9 mouse cellular contexts compared by ENCODE assay signal in genomic region chr3:21524426-21524937, GRCm38 (mm10).
DNase-seq lines count a peak whose midpoint lies in the region; ATAC-seq and TF ChIP-seq lines count a peak whose summit lies in the region.
"Had no signal": no experiment of that assay in that cellular context is flagged by ENCODE, and none has a peak within 500 bp of the region (broad histone marks: within the 10 kb centered on the region; RNA-seq: fewer than 3 reads in every experiment).

No protein-coding gene starts in this region.

- H3K4me2 ChIP-seq in forebrain, embryonic 12.5 days: no peak overlapping the region
- H3K4me2 ChIP-seq in heart, embryonic 16.5 days (ENCODE audit: low read depth, low read length): no peak overlapping the region
- no peak overlapping the region for H3K4me2 ChIP-seq in midbrain, embryonic 11.5 days

- H3K4me3 ChIP-seq in forebrain, embryonic 12.5 days (replicated peaks): no peak overlapping the region
- H3K4me3 ChIP-seq in heart, embryonic 16.5 days (ENCODE audit: low read length): no peak overlapping the region
- H3K4me3 ChIP-seq in midbrain, embryonic 11.5 days (ENCODE audit: low read depth, low read length): no peak overlapping the region
- H3K4me3 ChIP-seq in cerebellum, adult 2 months (replicated peaks; ENCODE audit: insufficient read depth, low read depth, low read length): no peak overlapping the region

- no peak overlapping the region for H3K9ac ChIP-seq in forebrain, embryonic 12.5 days
- H3K9ac ChIP-seq in heart, embryonic 16.5 days (ENCODE audit: low read length): no peak overlapping the region
- no peak overlapping the region for H3K9ac ChIP-seq in midbrain, embryonic 11.5 days (ENCODE audit: low read length)

- no peak for TF ChIP-seq CTCF in cerebellum, adult 2 months (IDR thresholded peaks at IDR 0.05; ENCODE audit: borderline replicate concordance, insufficient read depth, low read depth, low read length)

- ATAC-seq in forebrain, embryonic 12.5 days (ENCODE audit: low FRiP score): peak; percentile 33; the same call in 1 of the 2 replicates
- peak; percentile 45; the same call in 1 of the 2 replicates for ATAC-seq in heart, embryonic 16.5 days (replicated peaks; ENCODE audit: extremely low read depth, insufficient read depth, low FRiP score)
- ATAC-seq in midbrain, embryonic 11.5 days (ENCODE audit: low FRiP score): peak; percentile 80

- H3K4me1 ChIP-seq in forebrain, embryonic 12.5 days: peaks cover 9% of the 10 kb centered on the region; the same call in 1 of the 2 replicates
- no peaks in the 10 kb centered on the region for H3K4me1 ChIP-seq in heart, embryonic 16.5 days (ENCODE audit: control insufficient read depth, insufficient read depth, low read length)
- peaks cover 8% of the 10 kb centered on the region for H3K4me1 ChIP-seq in midbrain, embryonic 11.5 days (ENCODE audit: control insufficient read depth, insufficient read depth, low read length)
- H3K4me1 ChIP-seq in cerebellum, adult 2 months (ENCODE audit: control insufficient read depth, insufficient read depth, low read length): no peaks in the 10 kb centered on the region

- H3K27ac ChIP-seq in forebrain, embryonic 12.5 days: peak overlapping the region; percentile 3; the same call in 1 of the 2 replicates
- no peak overlapping the region for H3K27ac ChIP-seq in heart, embryonic 16.5 days (ENCODE audit: low read length)
- H3K27ac ChIP-seq in midbrain, embryonic 11.5 days (ENCODE audit: low read depth, low read length): peak overlapping the region; percentile 6
- H3K27ac ChIP-seq in cerebellum, adult 2 months (ENCODE audit: insufficient read depth, low read length): no peak overlapping the region

- TF ChIP-seq POLR2A in cerebellum, adult 2 months (IDR thresholded peaks at IDR 0.05; ENCODE audit: borderline replicate concordance, insufficient read depth, low read length): no peak

- whole genome bisulfite sequencing in forebrain, embryonic 12.5 days: 39% methylated on average over 1 of the region's 1 CpGs
- WGBS in heart, embryonic 16.5 days: 41% methylated on average over 1 of the region's 1 CpGs
- 22% methylated on average over 1 of the region's 1 CpGs for WGBS in midbrain, embryonic 11.5 days
- 7% methylated on average over 1 of the region's 1 CpGs for WGBS in cerebellum, adult 2 months

- H3K9me3 ChIP-seq in forebrain, embryonic 12.5 days: 0 out of 2 replicates have a peak, but pooled peaks cover 4% of the 10 kb centered on the region
- 0 out of 2 replicates have a peak, but pooled peaks cover 3% of the 10 kb centered on the region for H3K9me3 ChIP-seq in heart, embryonic 16.5 days (replicated peaks; ENCODE audit: control insufficient read depth, low read length)
- no peaks in the 10 kb centered on the region; the same call in 1 of the 2 replicates for H3K9me3 ChIP-seq in midbrain, embryonic 11.5 days (ENCODE audit: control insufficient read depth, low read length)

- no peaks in the 10 kb centered on the region for H3K27me3 ChIP-seq in forebrain, embryonic 12.5 days
- no peaks in the 10 kb centered on the region for H3K27me3 ChIP-seq in heart, embryonic 16.5 days (ENCODE audit: control insufficient read depth, insufficient read depth, low read length)
- H3K27me3 ChIP-seq in midbrain, embryonic 11.5 days (ENCODE audit: control insufficient read depth, insufficient read depth, low read length): no peaks in the 10 kb centered on the region
- H3K27me3 ChIP-seq in cerebellum, adult 2 months (ENCODE audit: control insufficient read depth, insufficient read depth, low read length): no peaks in the 10 kb centered on the region

- DNase-seq in embryo, embryonic 11 days: peak; percentile 20
- no peak for DNase-seq in embryo, embryonic 9.5 days (ENCODE audit: extremely low spot score)
- no peak for DNase-seq in midbrain, embryonic 11.5 days (ENCODE audit: low spot score, missing footprints)
- DNase-seq in spleen, postnatal 36 days (ENCODE audit: low spot score in 2 of 2): no peak
- DNase-seq in yolk sac, embryonic 10.5 days (ENCODE audit: low spot score): no peak
- no peak for DNase-seq in cerebellum, adult 2 months
- DNase-seq: kidney, adult 9 months had no signal

- H3K36me3 ChIP-seq in forebrain, embryonic 12.5 days (replicated peaks): no peaks in the 10 kb centered on the region
- no peaks in the 10 kb centered on the region for H3K36me3 ChIP-seq in heart, embryonic 16.5 days (ENCODE audit: control insufficient read depth, insufficient read depth)
- H3K36me3 ChIP-seq in midbrain, embryonic 11.5 days (ENCODE audit: control insufficient read depth, insufficient read depth, low read length): no peaks in the 10 kb centered on the region

Comparison
In these comparisons a context has a peak if more than half of its experiments do, and no peak if none do; other contexts are left out.
1. H3K27ac ChIP-seq: peak in forebrain, embryonic 12.5 days (single experiment) and midbrain, embryonic 11.5 days (single experiment); none in heart, embryonic 16.5 days (single experiment) and cerebellum, adult 2 months (single experiment).
2. Peak in every context shown above with its lines, with median percentiles within 50 percentile points of each other: ATAC-seq.